Mouse (Mus musculus) E14TG2a.4 (cell line): ENCODE results near the gene Usp50.

ENCODE experiments used
- CTCF ChIP-seq: conservative IDR thresholded peaks from 2 replicates; pipeline ENCODE4 v1.5.1; 2014; ENCODE audit warnings: low read length
- NANOG ChIP-seq: IDR thresholded peaks from 2 replicates; pipeline ENCODE4 v1.6.1; 2014; ENCODE audit warnings: borderline replicate concordance, low read length, mixed read lengths
- POU5F1 ChIP-seq: IDR thresholded peaks from 2 replicates; pipeline ENCODE4 v1.6.1; 2014; ENCODE audit warnings: low read length, borderline replicate concordance

DNA sequence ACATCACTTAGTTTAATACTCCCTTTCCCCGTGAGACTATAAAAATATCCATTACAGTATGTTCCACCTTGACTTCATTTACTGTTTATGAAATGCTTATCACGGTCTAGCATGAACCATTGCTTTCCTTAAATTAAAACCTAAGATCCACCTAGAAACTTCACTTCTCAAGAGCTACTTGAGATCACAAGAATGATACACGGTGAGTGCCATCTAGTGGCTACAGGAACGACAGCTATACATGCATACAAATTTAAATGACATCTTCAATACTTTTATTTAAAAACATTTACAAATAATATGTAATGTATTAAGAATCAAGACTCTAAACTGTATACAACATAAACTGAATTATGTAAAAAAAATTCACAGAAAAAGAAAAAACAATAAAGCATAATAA lies 119.8 kb downstream of the Usp50 start:
- TF ChIP-seq POU5F1 (no peak), CTCF (peak; percentile 70), NANOG (no peak)
